Mouse (Mus musculus): ENCODE measurements around the gene Inha. TPM values are rescaled to one million over a fixed set of nuclear protein-coding genes. Genes with fewer than 3 reads are reported as not detected.

The Inha gene
- total and polyA plus RNA-seq, 3 experiments: not detected

DNA sequence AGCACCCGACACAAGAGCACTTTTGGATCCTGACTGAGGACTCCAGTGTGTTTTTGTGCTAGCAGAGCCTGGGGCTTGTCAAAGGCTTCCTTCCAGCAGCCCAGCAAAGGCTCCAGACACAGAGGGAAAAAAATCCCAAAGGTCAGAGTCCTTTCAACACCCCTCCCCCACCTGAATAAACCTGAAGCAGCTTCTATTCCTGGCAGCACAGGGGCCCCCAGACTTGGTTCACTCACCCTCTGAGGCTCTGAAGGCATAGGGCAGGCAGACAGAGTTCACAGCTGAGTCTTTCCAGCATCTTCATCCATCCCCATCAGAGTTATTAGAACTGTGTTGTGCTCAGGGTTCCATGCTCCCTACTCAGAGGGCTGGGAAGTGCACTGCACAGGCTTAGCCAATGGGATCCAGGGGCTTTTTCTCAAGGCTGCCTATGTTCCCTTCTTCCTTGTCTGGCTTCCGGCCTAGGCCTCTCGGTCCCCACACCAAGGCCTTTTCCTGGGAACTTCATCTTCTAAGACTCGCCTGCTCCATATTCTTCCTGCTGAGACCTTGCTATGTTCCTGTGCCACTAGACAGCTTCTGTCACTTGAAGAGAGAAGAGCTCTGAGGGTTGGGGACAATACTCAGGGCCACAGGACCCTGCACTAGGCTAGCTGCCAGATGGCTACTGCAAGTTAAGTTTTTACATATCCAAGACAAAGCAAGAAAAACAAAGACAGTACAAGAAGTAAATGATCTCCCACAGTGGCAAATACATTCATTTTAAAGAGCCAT lies 4.7 kb downstream of the Inha start:
- Histone ChIP-seq H3K9me3 (replicated peaks; ENCODE audit: insufficient read depth, low read length) (no peaks in the 10 kb centered on the region), H3K36me3 (ENCODE audit: control insufficient read depth in 1 of 2, insufficient read depth in 2 of 2, low read length in 2 of 2) (no peaks in the 10 kb centered on the region), H3K4me3 (ENCODE audit: control insufficient read depth in 1 of 2, insufficient read depth in 1 of 2, low read depth in 2 of 2, low read length in 2 of 2) (no peak overlapping the region), H3K27me3 (ENCODE audit: control insufficient read depth in 1 of 2, insufficient read depth in 2 of 2, low read length in 2 of 2) (peaks cover 0 to 3% of the 10 kb centered on the region in 2 experiments; a peak in 1 of 4 replicates), H3K9ac (ENCODE audit: control insufficient read depth, low read depth, low read length, poor library complexity, severe bottlenecking) (no peak overlapping the region), H3K27ac (ENCODE audit: control insufficient read depth, low read depth, low read length) (no peak overlapping the region), H3K79me2 (ENCODE audit: control insufficient read depth, insufficient read depth, low read length, poor library complexity) (no peaks in the 10 kb centered on the region), H3K4me1 (ENCODE audit: control insufficient read depth in 1 of 2, insufficient read depth in 2 of 2, low read length in 2 of 2) (no peaks in the 10 kb centered on the region)
- TF ChIP-seq CHD2 (IDR thresholded peaks at IDR 0.05; ENCODE audit: low read length): no peak
- TF ChIP-seq UBTF (IDR thresholded peaks at IDR 0.05; ENCODE audit: borderline replicate concordance, insufficient read depth, low read depth, low read length): no peak
- TF ChIP-seq TBP (IDR thresholded peaks at IDR 0.05; ENCODE audit: low read depth, low read length): no peak
- no peak for TF ChIP-seq POLR2AphosphoS2 (IDR thresholded peaks at IDR 0.05; ENCODE audit: low read length)
- no peak for TF ChIP-seq EP300 (IDR thresholded peaks at IDR 0.05; ENCODE audit: low read depth in 1 of 2, low read length in 2 of 2)
- TF ChIP-seq ZNF384 (IDR thresholded peaks at IDR 0.05; ENCODE audit: low read depth, low read length): no peak
- TF ChIP-seq ZMIZ1 (IDR thresholded peaks at IDR 0.05; ENCODE audit: low read depth, low read length): no peak
- TF ChIP-seq USF1 (IDR thresholded peaks at IDR 0.05; ENCODE audit: low read depth, low read length): no peak
- no peak for TF ChIP-seq ELF1 (IDR thresholded peaks at IDR 0.05; ENCODE audit: low read depth, low read length)
- TF ChIP-seq SIN3A (IDR thresholded peaks at IDR 0.05; ENCODE audit: low read length): no peak
- TF ChIP-seq JUND (IDR thresholded peaks at IDR 0.05; ENCODE audit: low read depth, low read length): no peak
- no peak for DNase-seq (ENCODE audit: low read depth, low spot score)

DNA sequence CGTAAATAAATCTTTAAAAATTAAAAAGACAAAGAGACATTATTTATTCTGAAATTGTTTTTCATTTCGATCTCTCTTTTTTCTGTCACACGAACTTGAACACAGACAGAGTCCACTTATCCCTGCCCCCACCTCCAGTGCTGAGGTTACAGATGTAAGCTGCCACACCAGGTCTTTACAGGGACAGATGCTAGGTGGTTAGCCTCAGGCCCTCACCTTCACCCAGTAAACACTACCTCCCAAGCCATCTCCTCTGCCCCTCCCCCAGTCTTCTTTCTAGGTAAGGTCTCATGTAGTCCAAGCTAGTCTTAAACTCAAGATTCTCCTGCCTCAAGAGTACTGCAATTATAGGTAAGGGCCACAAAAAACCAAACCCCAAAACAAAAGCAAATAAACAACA lies 5.7 kb downstream of the Inha start:
- no peak overlapping the region for H3K4me3 ChIP-seq (ENCODE audit: control insufficient read depth in 1 of 2, insufficient read depth in 1 of 2, low read depth in 2 of 2, low read length in 2 of 2)
- H3K79me2 ChIP-seq (ENCODE audit: control insufficient read depth, insufficient read depth, low read length, poor library complexity): no peaks in the 10 kb centered on the region
- TF ChIP-seq ZKSCAN1 (IDR thresholded peaks at IDR 0.05; ENCODE audit: low read depth, low read length) (no peak), JUND (IDR thresholded peaks at IDR 0.05; ENCODE audit: low read depth, low read length) (no peak), MAZ (IDR thresholded peaks at IDR 0.05; ENCODE audit: low read depth, low read length) (no peak), MYC (IDR thresholded peaks at IDR 0.05; ENCODE audit: low read depth, low read length) (no peak), ETS1 (IDR thresholded peaks at IDR 0.05; ENCODE audit: low read depth, low read length) (no peak), EP300 (IDR thresholded peaks at IDR 0.05; ENCODE audit: low read depth in 1 of 2, low read length in 2 of 2) (no peak), GATA1 (IDR thresholded peaks at IDR 0.05; ENCODE audit: low read depth, low read length) (no peak), POLR2AphosphoS2 (IDR thresholded peaks at IDR 0.05; ENCODE audit: low read length) (no peak), ELF1 (IDR thresholded peaks at IDR 0.05; ENCODE audit: low read depth, low read length) (no peak), ZNF384 (IDR thresholded peaks at IDR 0.05; ENCODE audit: low read depth, low read length) (no peak), NELFE (IDR thresholded peaks at IDR 0.05; ENCODE audit: low read depth, low read length) (no peak), SMC3 (IDR thresholded peaks at IDR 0.05; ENCODE audit: low read depth, low read length) (no peak), ZMIZ1 (IDR thresholded peaks at IDR 0.05; ENCODE audit: low read depth, low read length) (no peak), MXI1 (IDR thresholded peaks at IDR 0.05; ENCODE audit: low read depth, low read length) (no peak), RCOR1 (IDR thresholded peaks at IDR 0.05; ENCODE audit: low read depth, low read length) (no peak)
- no peaks in the 10 kb centered on the region for H3K36me3 ChIP-seq (ENCODE audit: control insufficient read depth in 1 of 2, insufficient read depth in 2 of 2, low read length in 2 of 2)
- H3K27ac ChIP-seq (ENCODE audit: control insufficient read depth, low read depth, low read length): no peak overlapping the region
- peaks cover 0 to 3% of the 10 kb centered on the region in 2 experiments; a peak in 1 of 4 replicates for H3K27me3 ChIP-seq (ENCODE audit: control insufficient read depth in 1 of 2, insufficient read depth in 2 of 2, low read length in 2 of 2)
- H3K4me1 ChIP-seq (ENCODE audit: control insufficient read depth in 1 of 2, insufficient read depth in 2 of 2, low read length in 2 of 2): no peaks in the 10 kb centered on the region
- no peak for DNase-seq (ENCODE audit: low read depth, low spot score)
- H3K9me3 ChIP-seq (replicated peaks; ENCODE audit: insufficient read depth, low read length): no peaks in the 10 kb centered on the region
- H3K9ac ChIP-seq (ENCODE audit: control insufficient read depth, low read depth, low read length, poor library complexity, severe bottlenecking): no peak overlapping the region
